Mouse (Mus musculus): ENCODE data around the gene Zmym3. TPM values are rescaled to one million over a fixed set of nuclear protein-coding genes. Genes with fewer than 3 reads are reported as not detected.

The Zmym3 gene
- polyA plus RNA-seq, 1 experiment from 2014 or later, result 44.4 TPM

Other genes with a start within 250 kb of the Zmym3 start
- 45.8 and 54.4 TPM in 2 replicates for gene Snx12, start 198.3 kb downstream of the Zmym3 start, polyA plus RNA-seq (2014; fragmentation: Nextera tagmentation; extraction: Ambion mirVana)
- 1.0 and 1.2 TPM in 2 replicates for gene Foxo4, start 166.3 kb downstream of the Zmym3 start, polyA plus RNA-seq (2014; fragmentation: Nextera tagmentation; extraction: Ambion mirVana)
- not detected in 2 replicates for gene Gm614, start 156.9 kb downstream of the Zmym3 start, polyA plus RNA-seq (2014; fragmentation: Nextera tagmentation; extraction: Ambion mirVana)
- 6.2 and 6.5 TPM in 2 replicates for gene Il2rg, start 152.6 kb downstream of the Zmym3 start, polyA plus RNA-seq (2014; fragmentation: Nextera tagmentation; extraction: Ambion mirVana)
- not detected in 2 replicates for gene Gm20489, start 151.8 kb downstream of the Zmym3 start, polyA plus RNA-seq (2014; fragmentation: Nextera tagmentation; extraction: Ambion mirVana)
- 24.7 and 25.0 TPM in 2 replicates for gene Med12, start 146.8 kb downstream of the Zmym3 start, polyA plus RNA-seq (2014; fragmentation: Nextera tagmentation; extraction: Ambion mirVana)
- 55.3 and 75.0 TPM in 2 replicates for gene Nlgn3, start 121.7 kb downstream of the Zmym3 start, polyA plus RNA-seq (2014; fragmentation: Nextera tagmentation; extraction: Ambion mirVana)
- gene Gjb1, start 44.5 kb downstream of the Zmym3 start, polyA plus RNA-seq (2014; fragmentation: Nextera tagmentation; extraction: Ambion mirVana), result 0.25 and 0.37 TPM in 2 replicates
- 433 and 489 TPM in 2 replicates for gene Nono, start 8.5 kb upstream of the Zmym3 start, polyA plus RNA-seq (2014; fragmentation: Nextera tagmentation; extraction: Ambion mirVana)
- 0.88 and 1.1 TPM in 2 replicates for gene Itgb1bp2, start 28.2 kb upstream of the Zmym3 start, polyA plus RNA-seq (2014; fragmentation: Nextera tagmentation; extraction: Ambion mirVana)
- gene Taf1, start 111.9 kb upstream of the Zmym3 start, polyA plus RNA-seq (2014; fragmentation: Nextera tagmentation; extraction: Ambion mirVana), result 13.7 and 16.6 TPM in 2 replicates
- 204 and 254 TPM in 2 replicates for gene Ogt, start 219.2 kb upstream of the Zmym3 start, polyA plus RNA-seq (2014; fragmentation: Nextera tagmentation; extraction: Ambion mirVana)